Mouse (Mus musculus) forebrain, embryonic 10.5 days (tissue): ENCODE data around the gene Thap8. TPM values are rescaled to one million over a fixed set of nuclear protein-coding genes. Genes with fewer than 3 reads are reported as not detected.
"Not testable (repeated sequence)": the region's sequence is repeated elsewhere in the genome, so short reads cannot be mapped to it uniquely, and the experiment has no call there.

Experiments
- DNase-seq: peaks from one replicate; pipeline ENCODE4 v3.0.0-alpha.2; 2017; ENCODE audit warnings: low spot score; ENCODE audit errors: extremely low spot score
- H3K27ac ChIP-seq: fragments of 300-500 bp; sonication (generic); 2 replicates; pipeline ENCODE4 v1.5.1; 2016; ENCODE audit warnings: mild to moderate bottlenecking
- H3K27me3 ChIP-seq: fragments of 300-500 bp; sonication (generic); 2 replicates; pipeline ENCODE4 v1.6.1; 2016; ENCODE audit warnings: mild to moderate bottlenecking; ENCODE audit not compliant: poor library complexity, severe bottlenecking
- H3K36me3 ChIP-seq: fragments of 300-500 bp; sonication (generic); replicated peaks from 2 replicates; pipeline ENCODE4 v1.6.1; 2016; ENCODE audit warnings: mild to moderate bottlenecking, moderate library complexity
- H3K4me1 ChIP-seq: fragments of 300-500 bp; sonication (generic); 2 replicates; pipeline ENCODE4 v1.6.1; 2016
- H3K4me3 ChIP-seq: fragments of 300-500 bp; sonication (generic); 2 replicates; pipeline ENCODE4 v1.5.1; 2016; ENCODE audit warnings: mild to moderate bottlenecking, moderate library complexity
- H3K9me3 ChIP-seq: fragments of 300-500 bp; sonication (generic); 2 replicates; pipeline ENCODE4 v1.6.1; 2016; ENCODE audit warnings: mild to moderate bottlenecking, moderate library complexity
- WGBS: fragments of 180-500 bp; shearing (Covaris S2); methylation state at CpG from one replicate; pipeline ENCODE4 v1.1.7; 2016; 5-methylcytosine and 5-hydroxymethylcytosine counted together
- polyA plus RNA-seq: library from polyadenylated mRNA; unstranded; fragments of >200 nt; fragmentation: Nextera tagmentation; extraction: Ambion mirVana; gene quantifications from 2 replicates; pipeline ENCODE4 v1.2.1, GENCODE M21; 2016

Thap8 gene
- 0.38 and 0.48 TPM in 2 replicates for polyA plus RNA-seq

- peak; percentile 95 for DNase-seq
- Histone ChIP-seq H3K27me3 (no peaks in the 10 kb centered on the region), H3K36me3 (no peaks in the 10 kb centered on the region), H3K27ac (peak within 1 kb of the TSS; percentile 92), H3K4me3 (peak within 1 kb of the TSS; percentile 87), H3K4me1 (peaks cover 20% of the 10 kb centered on the region), H3K9me3 (no peaks in the 10 kb centered on the region)
- under 1% methylated on average over 49 of the region's 49 CpGs for WGBS
Measured at GRCm38 (mm10) chr7:30279951-30280669, at the start of gene Thap8, which contains the start of gene Wdr62. Gene Thap8, plus strand, starts transcription at chr7:30280094. Gene Wdr62, minus strand, starts transcription at chr7:30280419.

GRCm38 (mm10) chr7:30231328-30231668 is 48.6 kb upstream of the Thap8 start:
- H3K27me3 ChIP-seq: no peaks in the 10 kb centered on the region
- H3K27ac ChIP-seq: peak overlapping the region; percentile 96
- under 1% methylated on average over 16 of the region's 16 CpGs for WGBS
- no peak for DNase-seq
- H3K9me3 ChIP-seq: no peaks in the 10 kb centered on the region
- H3K4me3 ChIP-seq: peak overlapping the region; percentile 81
- peaks cover 64% of the 10 kb centered on the region for H3K36me3 ChIP-seq
- H3K4me1 ChIP-seq: peaks cover 24% of the 10 kb centered on the region

GRCm38 (mm10) chr7:30231669-30232454 is 48.0 kb upstream of the Thap8 start, which contains the start of the genes Polr2i and Tbcb:
Gene Polr2i, plus strand, starts transcription at chr7:30231948.
Gene Tbcb, minus strand, starts transcription at chr7:30232272.
- H3K4me1 ChIP-seq: peaks cover 24% of the 10 kb centered on the region
- H3K9me3 ChIP-seq: no peaks in the 10 kb centered on the region
- H3K27ac ChIP-seq: peak within 1 kb of the TSS; percentile 96
- H3K36me3 ChIP-seq: peaks cover 58% of the 10 kb centered on the region
- WGBS: under 1% methylated on average over 67 of the region's 67 CpGs
- peak within 1 kb of the TSS; percentile 81 for H3K4me3 ChIP-seq
- DNase-seq: peak; percentile 97
- H3K27me3 ChIP-seq: no peaks in the 10 kb centered on the region

DNA sequence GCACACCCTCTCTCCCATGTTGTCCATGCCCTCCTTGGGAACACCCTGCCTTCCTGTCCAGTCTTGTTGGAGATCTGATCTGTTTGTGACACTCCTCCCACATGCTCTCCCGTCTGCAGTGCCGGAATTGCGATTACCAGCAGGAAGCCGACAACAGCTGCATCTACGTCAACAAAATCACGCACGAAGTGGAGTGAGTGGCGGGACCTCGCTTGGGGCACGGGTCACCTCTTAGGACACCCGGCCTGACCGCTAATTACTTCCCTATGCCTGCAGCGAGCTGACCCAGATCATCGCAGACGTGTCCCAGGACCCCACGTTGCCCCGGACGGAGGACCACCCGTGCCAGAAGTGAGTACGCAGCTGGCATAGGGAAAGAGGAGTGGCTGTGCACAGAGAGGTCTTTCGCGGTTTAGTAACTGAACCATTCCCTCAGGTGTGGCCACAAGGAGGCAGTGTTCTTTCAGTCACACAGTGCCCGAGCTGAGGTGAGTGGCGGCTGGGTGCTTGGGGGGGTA is 47.2 kb upstream of the Thap8 start:
- Histone ChIP-seq H3K9me3 (no peaks in the 10 kb centered on the region), H3K27ac (peak overlapping the region; percentile 96), H3K4me3 (peak overlapping the region; percentile 81), H3K36me3 (peaks cover 50% of the 10 kb centered on the region), H3K4me1 (peaks cover 24% of the 10 kb centered on the region), H3K27me3 (no peaks in the 10 kb centered on the region)
- 8% methylated on average over 24 of the region's 24 CpGs for WGBS
- peak; percentile 58 for DNase-seq

GRCm38 (mm10) chr7:30233387-30233786 is 46.5 kb upstream of the Thap8 start:
- Histone ChIP-seq H3K4me3 (peak overlapping the region; percentile 81), H3K27ac (peak overlapping the region; percentile 96; the same call in 1 of the 2 replicates), H3K4me1 (peaks cover 24% of the 10 kb centered on the region), H3K27me3 (no peaks in the 10 kb centered on the region), H3K36me3 (peaks cover 43% of the 10 kb centered on the region), H3K9me3 (no peaks in the 10 kb centered on the region)
- no peak for DNase-seq
- 91% methylated on average over 20 of the region's 20 CpGs for WGBS

- no peak for DNase-seq
- WGBS: 97% methylated on average over 15 of the region's 15 CpGs
- Histone ChIP-seq H3K27ac (no peak overlapping the region), H3K36me3 (peaks cover 38% of the 10 kb centered on the region), H3K27me3 (no peaks in the 10 kb centered on the region), H3K4me1 (peaks cover 24% of the 10 kb centered on the region), H3K4me3 (no peak overlapping the region), H3K9me3 (no peaks in the 10 kb centered on the region)
Measured at GRCm38 (mm10) chr7:30234276-30234858, 45.5 kb upstream of the Thap8 start.

DNA sequence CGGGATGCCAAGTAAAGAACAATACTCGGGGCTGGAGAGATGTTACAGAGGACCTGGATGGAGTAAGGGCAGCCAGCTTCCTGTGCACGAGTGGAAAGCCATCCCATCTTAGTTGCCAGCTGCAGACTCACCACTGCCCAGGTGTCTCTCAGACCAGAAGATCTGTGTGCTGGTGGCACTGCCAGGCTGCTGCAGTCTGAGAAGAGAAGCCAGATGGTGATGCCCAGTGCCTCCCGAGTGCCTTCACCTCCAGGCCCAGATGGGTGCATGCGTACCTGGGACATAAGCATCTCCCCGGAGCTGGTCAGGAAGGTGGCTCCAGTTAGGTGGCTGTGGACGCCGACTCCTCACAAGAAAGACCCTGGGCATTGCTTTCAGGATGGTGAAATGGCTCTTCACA is 44.8 kb upstream of the Thap8 start:
- Histone ChIP-seq H3K27me3 (no peaks in the 10 kb centered on the region), H3K4me3 (0 out of 2 replicates have a peak overlapping the region, but pooled peaks have one; percentile 3), H3K9me3 (no peaks in the 10 kb centered on the region), H3K4me1 (peaks cover 24% of the 10 kb centered on the region), H3K27ac (no peak overlapping the region), H3K36me3 (peaks cover 39% of the 10 kb centered on the region)
- 95% methylated on average over 8 of the region's 8 CpGs for WGBS
- DNase-seq: no peak

DNA sequence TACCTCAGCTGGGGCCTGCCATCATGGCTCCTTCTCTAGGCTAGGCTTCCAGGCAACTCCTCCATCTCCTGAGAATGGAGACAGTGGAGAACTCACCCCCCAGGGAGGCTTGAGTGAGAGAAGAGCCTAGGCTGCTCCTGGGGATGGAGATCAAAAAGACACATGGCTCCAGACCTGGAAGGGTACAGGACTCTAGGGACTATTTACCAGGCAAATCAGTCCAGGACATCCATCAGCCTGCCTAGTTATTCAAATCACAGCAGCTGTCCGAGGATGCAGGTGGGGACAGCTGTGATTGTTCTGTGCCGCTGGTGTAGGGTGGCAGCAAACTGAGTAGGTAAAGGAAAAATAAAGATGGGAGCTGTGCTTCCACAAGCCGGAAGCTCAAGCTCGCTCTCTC is 44.3 kb upstream of the Thap8 start, which contains the start of gene Ovol3:
Gene Ovol3 (minus strand): TSS at position 101 of the 400 bp plus-strand sequence.
- Histone ChIP-seq H3K36me3 (peaks cover 41% of the 10 kb centered on the region), H3K4me3 (0 out of 2 replicates have a peak within 1 kb of the TSS, but pooled peaks have one; percentile 3), H3K27me3 (no peaks in the 10 kb centered on the region), H3K9me3 (no peaks in the 10 kb centered on the region), H3K4me1 (peaks cover 21% of the 10 kb centered on the region), H3K27ac (no peak within 1 kb of the TSS)
- WGBS: 93% methylated on average over 4 of the region's 4 CpGs
- DNase-seq: no peak

GRCm38 (mm10) chr7:30237374-30237773 is 42.5 kb upstream of the Thap8 start:
- 92% methylated on average over 3 of the region's 3 CpGs for WGBS
- H3K9me3 ChIP-seq, DNase-seq, H3K4me3 ChIP-seq, H3K27ac ChIP-seq, H3K27me3 ChIP-seq: not testable (repeated sequence)
- H3K36me3 ChIP-seq: peaks cover 58% of the 10 kb centered on the region
- H3K4me1 ChIP-seq: peaks cover 11% of the 10 kb centered on the region

GRCm38 (mm10) chr7:30251956-30252954 is 27.6 kb upstream of the Thap8 start:
- H3K4me3 ChIP-seq: no peak overlapping the region
- no peaks in the 10 kb centered on the region for H3K4me1 ChIP-seq
- peaks cover 86% of the 10 kb centered on the region for H3K36me3 ChIP-seq
- no peaks in the 10 kb centered on the region for H3K9me3 ChIP-seq
- H3K27me3 ChIP-seq: no peaks in the 10 kb centered on the region
- H3K27ac ChIP-seq: no peak overlapping the region
- WGBS: 88% methylated on average over 12 of the region's 12 CpGs
- no peak for DNase-seq

- Histone ChIP-seq H3K9me3 (no peaks in the 10 kb centered on the region), H3K36me3 (peaks cover 82% of the 10 kb centered on the region), H3K4me1 (no peaks in the 10 kb centered on the region), H3K27ac (no peak overlapping the region), H3K27me3 (no peaks in the 10 kb centered on the region), H3K4me3 (no peak overlapping the region)
- no peak for DNase-seq
- 86% methylated on average over 2 of the region's 2 CpGs for WGBS
Measured at GRCm38 (mm10) chr7:30265041-30265440, 14.9 kb upstream of the Thap8 start.
